Mouse (Mus musculus) stomach, postnatal 0 days (tissue): Measurements from ENCODE around the gene Ckap2l.

Experiments
- CTCF ChIP-seq: IDR thresholded peaks from 2 replicates; pipeline ENCODE4 v1.5.1; 2016; ENCODE audit warnings: antibody characterized with exemption, low read depth, mild to moderate bottlenecking, moderate library complexity
- EP300 ChIP-seq: optimal IDR thresholded peaks from 2 replicates; pipeline ENCODE3; 2016; ENCODE audit warnings: antibody characterized with exemption

DNA sequence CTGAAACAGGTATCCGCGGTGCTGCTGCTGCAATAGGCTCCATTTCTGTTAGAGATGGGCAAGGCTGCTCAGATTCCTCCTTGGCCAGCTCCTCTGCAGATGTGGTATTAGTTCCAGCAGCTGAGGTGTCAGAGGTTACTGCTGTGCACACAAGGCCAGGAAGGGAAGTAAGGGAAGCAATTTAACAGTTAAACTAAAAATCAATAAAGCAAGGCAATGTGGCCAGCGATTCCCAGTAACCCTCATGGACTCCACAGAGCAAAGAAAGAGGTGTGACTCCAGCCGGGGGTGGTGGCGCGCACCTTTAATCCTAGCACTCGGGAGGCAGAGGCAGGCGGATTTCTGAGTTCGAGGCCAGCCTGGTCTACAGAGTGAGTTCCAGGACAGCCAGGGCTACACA lies 26.4 kb downstream of the Ckap2l start:
- no peak for TF ChIP-seq CTCF
- TF ChIP-seq EP300: no peak
